Mouse (Mus musculus) heart, adult 9 months (tissue): Measurements from ENCODE around the gene Nelfb.

ENCODE experiments used
- DNase-seq, 2 experiments: peaks; one replicate each; pipeline ENCODE4 v3.0.0; 2022; ENCODE audit warnings: low spot score in 2 of 2

Nelfb gene

GRCm38 (mm10) chr2:25230581-25230980 is 19.3 kb upstream of the Nelfb start:
- DNase-seq = no peak

GRCm38 (mm10) chr2:25229582-25229981 is 18.3 kb upstream of the Nelfb start:
- DNase-seq = no peak

- no peak for DNase-seq
These were observed 17.8 kb upstream of the Nelfb start for GRCm38 (mm10) chr2:25228995-25229530.

GRCm38 (mm10) chr2:25228431-25228889 is 17.2 kb upstream of the Nelfb start:
- DNase-seq = peak; percentile 90 to 92

- no peak for DNase-seq
These were observed 16.1 kb upstream of the Nelfb start for GRCm38 (mm10) chr2:25227406-25227805.

DNA sequence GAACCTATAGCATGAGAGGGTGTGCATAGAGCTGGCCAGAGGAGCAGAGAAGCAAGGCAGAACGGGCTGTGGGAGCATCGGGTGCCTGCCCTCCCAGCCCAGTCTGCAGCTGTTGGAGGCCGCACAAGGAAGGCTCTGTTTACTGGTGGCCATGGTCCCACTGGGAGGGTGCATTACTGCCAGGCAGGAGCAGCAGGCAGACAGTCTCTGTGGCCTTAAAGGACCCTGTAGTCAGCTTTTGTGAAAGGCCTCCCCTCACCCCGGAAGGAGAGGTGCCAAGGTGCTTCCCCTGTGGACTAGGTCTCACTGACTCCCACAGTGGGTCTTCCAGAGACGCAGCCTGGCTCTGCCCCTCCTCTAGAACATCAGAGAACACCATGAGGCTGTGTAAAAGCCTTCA is 15.6 kb upstream of the Nelfb start:
- DNase-seq = no peak

DNA sequence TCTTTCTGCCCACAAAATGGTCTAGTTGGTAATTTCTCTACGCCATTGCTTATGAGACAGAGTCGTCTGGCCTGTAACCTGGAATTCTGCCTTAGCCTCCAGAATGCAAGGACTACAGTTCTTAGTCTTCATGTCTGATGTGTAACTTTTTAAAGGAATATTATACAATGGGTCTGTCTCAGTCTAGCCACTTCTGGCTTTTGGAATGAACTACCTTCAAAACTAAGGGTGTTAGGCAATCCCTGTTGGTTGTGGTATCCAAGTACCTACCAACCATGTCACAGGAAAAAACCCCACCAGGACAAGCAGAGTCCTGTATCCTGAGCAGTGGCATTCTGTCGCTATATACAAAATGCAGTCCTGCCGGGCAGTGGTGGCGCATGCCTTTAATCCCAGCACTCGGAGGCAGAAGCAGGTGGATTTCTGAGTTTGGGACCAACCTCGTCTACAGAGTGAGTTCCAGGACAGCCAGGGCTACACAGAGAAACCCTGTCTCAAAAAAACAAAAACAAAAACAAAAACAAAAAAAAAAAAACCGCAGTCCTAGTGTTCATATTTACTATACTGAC is 14.6 kb upstream of the Nelfb start:
- DNase-seq = no peak

DNA sequence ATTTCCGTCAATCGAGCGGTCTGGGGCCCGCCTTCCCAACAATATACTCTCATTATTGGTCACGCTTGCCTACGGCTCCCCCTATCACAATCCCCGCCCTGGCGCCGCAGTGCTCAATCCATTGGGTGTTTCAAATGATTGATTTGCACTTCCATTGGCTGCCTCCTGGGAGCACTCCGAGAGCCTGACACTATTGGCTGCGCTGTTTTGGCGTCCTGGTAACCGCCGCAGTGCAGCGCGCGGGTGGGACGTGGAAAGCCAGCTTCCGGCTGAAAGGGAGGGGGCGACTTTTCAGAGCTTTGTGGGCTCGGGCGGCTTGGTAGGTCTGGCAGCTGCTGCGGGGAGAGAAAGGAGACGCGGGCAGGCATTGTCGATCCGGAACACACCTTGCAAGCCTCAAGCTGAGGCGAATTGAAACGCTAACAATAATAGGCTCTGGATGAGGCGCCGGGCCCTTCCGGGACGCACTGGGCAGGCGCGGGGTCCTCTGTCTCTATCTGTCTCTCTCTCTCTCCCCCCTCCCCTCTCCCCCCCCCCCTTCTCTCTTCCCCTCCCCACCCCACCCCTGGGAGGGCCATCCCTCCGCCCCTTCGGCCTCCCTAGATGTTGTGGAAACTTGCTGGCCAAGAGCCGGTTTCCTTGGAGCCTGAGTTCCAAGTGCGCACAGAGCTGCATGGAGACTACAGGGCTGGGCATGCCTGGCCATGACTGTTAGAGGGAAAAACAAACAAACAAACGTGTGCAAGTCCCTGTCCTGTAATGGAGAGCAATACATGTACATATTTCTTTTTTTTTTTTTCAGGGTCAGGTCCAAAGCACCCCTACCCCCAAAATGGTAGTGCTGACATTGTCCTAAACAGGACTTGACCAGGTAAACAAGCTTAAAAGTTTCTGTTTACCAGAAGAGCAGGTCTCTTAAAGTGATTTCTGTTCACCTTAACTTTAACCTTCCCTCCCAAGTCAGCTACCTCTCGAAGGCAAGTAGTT is 13.8 kb upstream of the Nelfb start:
- peak; percentile 100 for DNase-seq

GRCm38 (mm10) chr2:25224492-25224765 is 13.1 kb upstream of the Nelfb start, which contains the start of gene Tubb4b:
Gene Tubb4b (minus strand): TSS chr2:25224702.
- no peak for DNase-seq

DNA sequence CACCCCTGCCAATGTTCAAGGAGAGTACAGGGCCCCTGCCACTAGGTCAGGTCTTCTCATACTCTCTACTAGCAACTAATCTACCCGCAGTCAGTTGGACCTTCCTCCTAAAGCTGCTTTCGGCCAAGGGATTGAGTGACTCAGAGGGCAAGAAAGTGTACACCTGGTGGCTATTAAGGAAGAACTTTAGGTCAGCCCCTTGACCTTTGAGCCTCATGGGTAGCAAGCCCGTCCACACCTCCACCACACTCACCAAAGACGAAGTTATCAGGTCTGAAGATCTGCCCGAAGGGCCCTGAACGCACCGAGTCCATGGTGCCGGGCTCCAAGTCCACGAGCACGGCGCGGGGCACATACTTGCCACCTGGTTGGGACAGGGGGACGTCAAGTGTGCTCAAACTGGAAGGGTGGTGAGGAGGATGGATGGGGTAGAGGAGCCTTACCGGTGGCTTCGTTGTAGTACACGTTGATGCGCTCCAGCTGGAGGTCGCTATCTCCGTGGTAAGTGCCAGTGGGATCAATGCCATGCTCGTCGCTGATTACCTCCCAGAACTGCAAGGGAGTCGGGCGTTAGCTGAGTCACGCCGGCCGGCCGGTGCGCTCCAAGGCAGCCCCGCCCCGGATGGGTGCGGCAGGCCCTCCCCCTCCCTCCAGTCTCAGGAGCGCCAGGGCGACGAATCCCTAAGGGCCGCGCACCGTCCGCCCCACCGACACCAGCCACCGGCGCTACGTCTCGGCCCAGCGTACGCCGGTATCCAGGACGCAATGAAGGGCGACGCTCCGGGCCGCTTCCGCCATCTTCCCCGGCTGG is 12.6 kb upstream of the Nelfb start:
- peak; percentile 84 to 86 for DNase-seq

DNA sequence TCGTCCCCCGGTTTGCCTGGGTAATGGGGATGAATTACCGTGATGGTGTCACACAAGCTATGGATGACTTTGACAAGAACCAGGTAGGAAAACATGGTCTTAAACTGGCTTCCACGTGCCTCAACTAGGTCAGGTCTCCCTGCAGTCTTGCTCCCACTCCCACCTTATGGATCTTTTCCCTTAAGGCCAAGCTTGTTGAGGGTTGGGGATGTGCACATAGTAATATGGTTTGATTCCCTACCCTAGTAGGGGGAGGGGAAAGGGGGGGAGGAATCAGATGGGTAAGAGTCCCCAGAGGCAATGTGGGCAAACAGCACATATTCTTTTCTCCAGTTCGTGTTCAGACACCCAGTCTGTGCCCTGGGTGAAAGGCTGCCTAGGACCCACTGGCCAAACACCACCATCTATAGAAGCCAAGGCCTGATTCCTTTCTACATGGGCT is 10.1 kb upstream of the Nelfb start:
- no peak for DNase-seq

DNA sequence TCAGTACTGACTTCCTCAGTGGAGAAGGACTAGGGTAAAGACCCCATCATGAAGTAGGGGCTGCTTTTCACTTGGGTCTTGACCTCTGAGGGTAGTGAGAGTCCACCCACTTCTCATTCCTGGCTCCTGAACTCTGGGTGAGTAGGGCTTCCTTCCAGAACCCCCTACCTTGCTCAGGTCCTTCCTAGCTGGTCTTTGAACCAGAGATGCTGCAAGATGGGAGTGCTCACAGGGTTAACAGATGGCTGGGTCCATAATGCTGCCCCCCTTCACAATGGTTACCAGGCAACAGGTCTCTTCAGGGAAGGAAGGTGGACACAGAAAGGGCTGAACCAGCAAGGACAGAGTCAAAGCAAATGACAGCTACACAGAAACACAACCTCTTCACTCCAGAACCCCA is 7.2 kb upstream of the Nelfb start, which contains the start of gene Fam166a:
Fam166a (plus strand) TSS at position 301 of the 400 bp plus-strand sequence.
- DNase-seq = no peak

GRCm38 (mm10) chr2:25217666-25218065 is 6.4 kb upstream of the Nelfb start:
- DNase-seq = no peak

DNA sequence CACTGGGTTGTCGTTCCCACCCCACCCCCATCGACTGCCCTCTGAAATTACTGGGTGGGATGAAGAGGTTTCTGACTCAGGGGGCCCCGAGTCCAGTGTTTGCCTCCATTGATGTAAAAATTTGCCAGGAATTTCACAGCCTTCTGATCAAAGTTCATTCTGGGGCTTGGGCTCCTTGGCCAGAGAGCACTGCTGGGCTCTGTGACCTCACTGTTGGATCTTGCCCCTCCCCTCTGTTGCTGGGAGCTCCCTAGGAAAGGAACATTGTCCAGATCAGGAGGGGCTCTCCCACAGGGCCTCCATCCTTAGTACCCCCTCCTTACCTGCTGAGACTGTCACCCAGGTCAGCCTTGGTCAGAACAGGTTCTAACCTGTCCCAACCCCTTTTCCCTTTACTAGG is 3.2 kb upstream of the Nelfb start, which contains the start of gene Stpg3:
Stpg3 (minus strand) TSS at position 194 of the 400 bp plus-strand sequence.
- DNase-seq = no peak

DNA sequence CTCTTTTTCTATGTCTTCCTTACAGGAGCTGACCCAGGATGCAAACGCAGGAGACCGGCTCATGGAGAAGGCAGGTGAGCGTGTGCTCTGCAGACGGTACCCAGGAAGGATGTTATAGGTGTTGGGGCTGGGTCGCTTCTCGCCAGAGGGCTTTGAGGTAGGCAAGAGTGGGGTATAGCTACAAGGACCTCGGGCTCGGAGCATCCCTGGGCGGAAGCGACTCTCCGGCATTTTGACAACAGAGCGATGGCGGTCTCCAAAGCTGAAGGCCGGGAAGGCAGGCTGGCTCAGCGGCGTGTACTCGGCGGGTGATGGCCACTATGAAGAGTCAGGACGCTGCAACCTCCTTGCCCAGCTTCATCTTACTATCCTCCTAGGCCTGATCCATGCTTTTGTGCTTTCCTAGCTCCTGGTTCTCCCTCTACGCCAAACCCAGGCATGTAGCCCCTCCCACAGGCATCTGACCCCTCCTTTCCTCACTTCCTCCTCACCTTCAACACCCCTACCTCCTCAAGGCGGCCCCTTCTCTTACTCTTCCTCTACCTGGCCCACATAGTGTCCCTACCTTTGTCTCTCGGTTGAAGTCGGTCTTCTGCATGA is 2.1 kb upstream of the Nelfb start:
- DNase-seq = no peak

DNA sequence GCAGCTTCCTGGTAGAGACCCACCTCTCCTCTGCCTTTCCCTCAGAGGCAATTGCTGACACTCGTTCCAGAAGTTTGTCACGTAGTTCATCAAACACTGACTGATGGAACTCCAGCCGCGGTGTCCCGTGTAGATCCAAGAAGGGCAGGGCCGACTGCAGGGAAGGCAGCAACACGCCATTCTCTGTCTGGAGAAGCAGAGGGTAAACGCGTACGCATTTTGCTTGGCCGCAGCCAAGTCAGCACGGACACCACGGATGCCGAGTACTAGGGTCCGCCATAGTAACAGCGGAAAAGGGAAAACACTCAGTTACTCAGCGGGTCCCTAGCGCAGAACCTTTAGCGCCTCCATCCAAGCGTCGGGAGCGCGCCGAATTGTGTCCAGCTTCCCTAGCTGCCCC is 603 bp downstream of the Nelfb start:
- DNase-seq = peak in 1 of 2 experiments; percentile 14

GRCm38 (mm10) chr2:25207593-25207992 is 3.7 kb downstream of the Nelfb start:
- DNase-seq = no peak

- DNase-seq = no peak
These were observed 7.6 kb downstream of the Nelfb start for GRCm38 (mm10) chr2:25203631-25204214.

DNA sequence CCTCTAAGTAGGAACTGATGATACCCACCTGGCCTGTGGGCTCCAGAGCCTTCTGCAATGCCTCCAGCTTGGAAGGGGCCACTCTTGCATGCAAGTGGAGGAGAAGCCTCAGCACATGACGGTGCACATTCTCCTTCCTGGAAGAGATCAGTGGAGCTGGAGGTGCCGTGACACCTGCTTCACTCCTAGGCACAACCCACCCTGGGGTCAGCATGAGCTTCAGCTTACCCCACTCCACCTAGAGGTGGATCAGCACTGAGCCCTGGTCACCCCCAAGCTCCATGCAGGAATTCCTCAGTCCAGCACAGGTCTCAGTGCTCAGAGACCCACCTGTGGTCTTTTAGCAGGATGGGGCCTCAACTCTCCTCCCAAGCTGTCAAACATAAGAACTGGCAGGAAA is 10.7 kb downstream of the Nelfb start:
- DNase-seq = no peak

GRCm38 (mm10) chr2:25197946-25198345 is 13.3 kb downstream of the Nelfb start:
- no peak for DNase-seq

DNA sequence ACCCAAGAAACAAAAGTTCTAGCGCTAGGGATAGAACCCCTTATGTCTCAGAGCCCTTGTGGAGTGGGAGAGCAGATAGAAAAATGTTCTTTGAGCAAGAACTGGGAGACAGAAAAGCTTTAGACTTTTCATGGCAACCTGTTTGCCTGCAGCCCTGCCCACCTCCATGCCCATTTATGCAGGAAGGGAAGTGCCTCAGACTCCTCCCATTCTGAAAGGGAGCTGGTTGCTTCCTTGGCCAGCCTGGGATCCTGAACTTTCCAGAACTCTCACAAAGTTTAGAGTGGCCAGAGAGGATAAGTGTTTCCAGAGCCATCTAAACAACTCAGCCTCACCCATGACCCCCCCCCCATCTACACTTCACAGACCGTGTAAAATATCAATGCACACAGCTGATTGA is 14.1 kb downstream of the Nelfb start:
- DNase-seq = no peak
